Mouse (Mus musculus) kidney, embryonic 16.5 days (tissue): Measurements from ENCODE around the gene E130308A19Rik. TPM values are rescaled to one million over a fixed set of nuclear protein-coding genes. Genes with fewer than 3 reads are reported as not detected.

Experiments
- ATAC-seq: fragments of 200-750 bp; cut with Nextera tagmentation; 2 replicates; pipeline ENCODE4 v1.8.0; 2017; ENCODE audit warnings: moderate TSS enrichment; ENCODE audit not compliant: low FRiP score, low TSS enrichment
- H3K27ac ChIP-seq: fragments of 300-500 bp; sonication (generic); 2 replicates; pipeline ENCODE4 v1.5.1; 2014; ENCODE audit warnings: low read length
- H3K27me3 ChIP-seq: fragments of 300-500 bp; sonication (generic); 2 replicates; pipeline ENCODE4 v1.6.1; 2014; ENCODE audit warnings: low read length, control low read depth, mixed read lengths; ENCODE audit not compliant: insufficient read depth
- H3K36me3 ChIP-seq: fragments of 300-500 bp; sonication (generic); 2 replicates; pipeline ENCODE4 v1.6.1; 2014; ENCODE audit warnings: low read length, control low read depth, mixed read lengths; ENCODE audit not compliant: insufficient read depth
- H3K4me1 ChIP-seq: fragments of 300-500 bp; sonication (generic); 2 replicates; pipeline ENCODE4 v1.6.1; 2014; ENCODE audit warnings: low read length, control low read depth, mixed read lengths; ENCODE audit not compliant: insufficient read depth
- H3K4me2 ChIP-seq: fragments of 300-500 bp; sonication (generic); replicated peaks from 2 replicates; pipeline ENCODE4 v1.6.1; 2014; ENCODE audit warnings: low read depth, low read length
- H3K4me3 ChIP-seq: fragments of 300-500 bp; sonication (generic); 2 replicates; pipeline ENCODE4 v1.5.1; 2014; ENCODE audit warnings: mild to moderate bottlenecking, low read length
- H3K9ac ChIP-seq: fragments of 300-500 bp; sonication (generic); replicated peaks from 2 replicates; pipeline ENCODE4 v1.6.1; 2014; ENCODE audit warnings: low read length
- H3K9me3 ChIP-seq: fragments of 300-500 bp; sonication (generic); 2 replicates; pipeline ENCODE4 v1.6.1; 2016; ENCODE audit warnings: low read length, control low read depth
- WGBS: fragments of 180-500 bp; shearing (Covaris S2); extraction: QIAGEN DNeasy Blood & Tissue Kit; methylation state at CpG from one replicate; pipeline ENCODE4 v1.1.7; 2014; 5-methylcytosine and 5-hydroxymethylcytosine counted together
- polyA plus RNA-seq: library from polyadenylated mRNA; unstranded; fragments of >200 nt; fragmentation: Nextera tagmentation; extraction: Ambion mirVana; gene quantifications from 2 replicates; pipeline ENCODE4 v1.2.1, GENCODE M21; 2015

The E130308A19Rik gene
- polyA plus RNA-seq, 1 experiment from 2014 or later = 35.8 TPM

- WGBS = 76% methylated on average over 5 of the region's 5 CpGs
These were observed 177.3 kb downstream of the E130308A19Rik start for GRCm38 (mm10) chr4:59803358-59803757.

DNA sequence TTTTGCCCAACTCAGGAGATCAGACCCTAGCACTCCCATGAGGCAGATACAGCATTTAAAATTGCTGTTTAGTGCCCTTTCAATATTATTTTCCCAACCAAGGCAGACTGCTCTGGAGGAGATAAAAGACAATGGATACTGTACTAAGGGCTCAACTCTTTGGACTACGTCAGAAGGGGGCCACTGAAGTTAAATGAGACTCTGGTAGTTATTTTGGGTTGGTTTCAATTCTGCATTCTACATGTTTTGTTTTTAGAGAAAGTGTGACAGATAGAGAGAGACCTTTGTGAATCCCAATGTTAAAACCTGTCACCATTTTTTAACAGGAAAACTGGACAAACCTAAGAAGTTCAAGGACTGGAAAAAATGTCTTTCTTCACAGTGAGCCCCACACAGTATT is 178.7 kb downstream of the E130308A19Rik start:
- peaks cover 11% of the 10 kb centered on the region; the same call in 1 of the 2 replicates for H3K4me1 ChIP-seq
- H3K9ac ChIP-seq = peak overlapping the region; percentile 81
- no peaks in the 10 kb centered on the region for H3K36me3 ChIP-seq
- peak overlapping the region; percentile 79; the same call in 1 of the 2 replicates for H3K27ac ChIP-seq
- peak overlapping the region; percentile 76; the same call in 1 of the 2 replicates for H3K4me3 ChIP-seq
- ATAC-seq = no peak
- 81% methylated on average over 1 of the region's 1 CpGs for WGBS
- H3K27me3 ChIP-seq = no peaks in the 10 kb centered on the region
- H3K4me2 ChIP-seq = peak overlapping the region; percentile 98
- H3K9me3 ChIP-seq = no peaks in the 10 kb centered on the region

More at GRCm38 (mm10) chr4:59803358-59803757, 177.3 kb downstream of the E130308A19Rik start:
- Histone ChIP-seq H3K36me3 (no peaks in the 10 kb centered on the region), H3K9ac (no peak overlapping the region), H3K4me3 (no peak overlapping the region), H3K27me3 (no peaks in the 10 kb centered on the region), H3K4me1 (peaks cover 11% of the 10 kb centered on the region; the same call in 1 of the 2 replicates), H3K4me2 (no peak overlapping the region), H3K9me3 (no peaks in the 10 kb centered on the region), H3K27ac (no peak overlapping the region)
- ATAC-seq = no peak

GRCm38 (mm10) chr4:59805181-59805967 is 179.4 kb downstream of the E130308A19Rik start, which contains the start of gene Snx30:
Gene Snx30 (plus strand): TSS chr4:59805840.
- under 1% methylated on average over 37 of the region's 45 CpGs for WGBS
- Histone ChIP-seq H3K4me2 (peak within 1 kb of the TSS; percentile 98), H3K4me1 (peaks cover 11% of the 10 kb centered on the region; the same call in 1 of the 2 replicates), H3K36me3 (no peaks in the 10 kb centered on the region), H3K9ac (peak within 1 kb of the TSS; percentile 81), H3K4me3 (peak within 1 kb of the TSS; percentile 76), H3K27me3 (no peaks in the 10 kb centered on the region), H3K27ac (peak within 1 kb of the TSS; percentile 79), H3K9me3 (no peaks in the 10 kb centered on the region)
- peak; percentile 92 for ATAC-seq

GRCm38 (mm10) chr4:59805968-59806878 is 180.2 kb downstream of the E130308A19Rik start:
- Histone ChIP-seq H3K36me3 (no peaks in the 10 kb centered on the region), H3K27me3 (no peaks in the 10 kb centered on the region), H3K4me3 (peak overlapping the region; percentile 76), H3K9me3 (no peaks in the 10 kb centered on the region), H3K4me1 (peaks cover 11% of the 10 kb centered on the region; the same call in 1 of the 2 replicates), H3K27ac (peak overlapping the region; percentile 79), H3K4me2 (peak overlapping the region; percentile 98), H3K9ac (peak overlapping the region; percentile 81)
- under 1% methylated on average over 57 of the region's 58 CpGs for WGBS
- peak; percentile 82 for ATAC-seq

DNA sequence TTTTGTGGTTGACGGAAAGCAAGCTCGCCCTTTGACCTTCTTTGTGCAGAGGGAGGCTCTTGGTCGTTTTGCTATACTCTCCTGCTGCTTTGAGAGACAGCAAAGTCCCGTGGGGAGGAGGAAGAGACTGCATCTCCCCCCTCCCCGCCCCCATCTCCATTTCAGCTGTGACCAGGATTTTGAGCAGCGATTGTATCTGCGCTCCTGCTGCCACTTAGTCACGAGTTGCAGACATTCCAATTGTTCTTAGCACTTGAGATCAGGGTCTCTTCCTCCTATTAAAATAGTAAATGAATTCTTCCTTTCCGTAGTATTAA is 180.8 kb downstream of the E130308A19Rik start:
- Histone ChIP-seq H3K4me3 (peak overlapping the region; percentile 76), H3K9me3 (no peaks in the 10 kb centered on the region), H3K36me3 (no peaks in the 10 kb centered on the region), H3K27me3 (no peaks in the 10 kb centered on the region), H3K4me1 (peaks cover 11% of the 10 kb centered on the region; the same call in 1 of the 2 replicates), H3K27ac (peak overlapping the region; percentile 79), H3K4me2 (peak overlapping the region; percentile 98), H3K9ac (peak overlapping the region; percentile 81)
- 4% methylated on average over 9 of the region's 9 CpGs for WGBS
- no peak for ATAC-seq

DNA sequence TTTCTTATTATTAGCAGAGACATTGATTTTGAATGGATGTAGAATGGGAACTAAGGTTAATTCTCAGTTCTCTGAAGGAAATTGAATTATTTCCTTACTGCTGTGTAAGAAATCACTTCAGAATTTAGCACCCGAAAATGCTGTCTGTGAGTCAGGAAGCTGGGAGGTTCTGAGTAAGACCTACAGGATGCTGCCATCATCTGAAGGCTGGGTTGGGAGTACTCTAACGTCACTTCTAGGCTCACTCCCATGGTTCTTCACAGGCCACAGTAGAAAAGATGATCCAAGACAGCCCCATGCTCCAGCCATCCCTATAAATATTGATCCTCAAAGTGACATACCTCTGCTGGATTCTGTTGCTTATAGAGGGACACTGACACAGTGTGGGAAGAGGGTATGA is 181.5 kb downstream of the E130308A19Rik start:
- peaks cover 11% of the 10 kb centered on the region; the same call in 1 of the 2 replicates for H3K4me1 ChIP-seq
- no peaks in the 10 kb centered on the region for H3K36me3 ChIP-seq
- no peak overlapping the region for H3K27ac ChIP-seq
- whole genome bisulfite sequencing = 61% methylated on average over 2 of the region's 2 CpGs
- H3K9me3 ChIP-seq = no peaks in the 10 kb centered on the region
- no peak overlapping the region for H3K9ac ChIP-seq
- no peaks in the 10 kb centered on the region for H3K27me3 ChIP-seq
- H3K4me3 ChIP-seq = no peak overlapping the region
- no peak overlapping the region for H3K4me2 ChIP-seq
- no peak for ATAC-seq

DNA sequence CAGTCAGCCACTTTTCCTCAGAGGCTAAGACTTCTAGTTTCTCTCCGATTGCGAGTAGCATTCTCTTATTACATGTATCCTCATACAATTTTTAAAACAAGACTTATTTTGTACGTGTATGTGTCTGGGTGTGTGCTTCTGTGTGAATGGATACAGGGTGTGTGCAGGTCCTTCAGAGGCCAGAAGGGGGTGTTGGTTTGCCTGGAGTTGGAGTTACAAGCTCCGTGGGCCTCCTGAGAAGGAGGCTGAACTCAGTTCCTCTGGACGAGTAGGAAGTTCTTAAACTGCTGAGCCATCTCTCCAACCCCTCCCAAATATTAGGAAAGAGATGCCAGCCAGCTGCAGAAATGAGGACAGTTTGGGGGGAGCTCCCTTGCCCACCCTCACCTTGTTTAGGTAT is 182.4 kb downstream of the E130308A19Rik start:
- Histone ChIP-seq H3K27ac (no peak overlapping the region), H3K36me3 (no peaks in the 10 kb centered on the region), H3K4me3 (no peak overlapping the region), H3K9me3 (no peaks in the 10 kb centered on the region), H3K4me2 (no peak overlapping the region), H3K9ac (no peak overlapping the region), H3K27me3 (no peaks in the 10 kb centered on the region), H3K4me1 (peaks cover 11% of the 10 kb centered on the region; the same call in 1 of the 2 replicates)
- WGBS = 76% methylated on average over 5 of the region's 5 CpGs
- ATAC-seq = no peak

Other genes starting within 250 kb of the E130308A19Rik start
- 9.1 and 11.5 TPM in 2 replicates for gene Susd1, start 187.6 kb upstream of the E130308A19Rik start, polyA plus RNA-seq
- 68.0 and 74.3 TPM in 2 replicates for gene Ptbp3, start 76.8 kb upstream of the E130308A19Rik start, polyA plus RNA-seq
- 25.5 and 29.3 TPM in 2 replicates for gene Hsdl2, start 44.6 kb upstream of the E130308A19Rik start, polyA plus RNA-seq
- 57.1 and 60.3 TPM in 2 replicates for gene Inip, start 175.4 kb downstream of the E130308A19Rik start, polyA plus RNA-seq
- 6.6 and 7.3 TPM in 2 replicates for gene Snx30, start 179.6 kb downstream of the E130308A19Rik start, polyA plus RNA-seq